Mouse (Mus musculus) heart, embryonic 10.5 days (tissue): ENCODE data around the gene Ndufaf2. TPM values are rescaled to one million over a fixed set of nuclear protein-coding genes. Genes with fewer than 3 reads are reported as not detected.

Experiments used
- DNase-seq: peaks from one replicate; pipeline ENCODE4 v3.0.0-alpha.2; 2017; ENCODE audit warnings: low spot score
- H3K27ac ChIP-seq: fragments of 300-500 bp; sonication (generic); 2 replicates; pipeline ENCODE4 v1.5.1; 2016; ENCODE audit warnings: mild to moderate bottlenecking
- H3K27me3 ChIP-seq: fragments of 300-500 bp; sonication (generic); 2 replicates; pipeline ENCODE4 v1.6.1; 2016; ENCODE audit warnings: mild to moderate bottlenecking; ENCODE audit not compliant: poor library complexity, insufficient read depth, severe bottlenecking
- H3K36me3 ChIP-seq: fragments of 300-500 bp; sonication (generic); 2 replicates; pipeline ENCODE4 v1.6.1; 2016; ENCODE audit warnings: mild to moderate bottlenecking, moderate library complexity
- H3K4me1 ChIP-seq: fragments of 300-500 bp; sonication (generic); 2 replicates; pipeline ENCODE4 v1.6.1; 2016; ENCODE audit warnings: mild to moderate bottlenecking
- H3K4me3 ChIP-seq: fragments of 300-500 bp; sonication (generic); 2 replicates; pipeline ENCODE4 v1.5.1; 2016; ENCODE audit warnings: mild to moderate bottlenecking, moderate library complexity
- H3K9me3 ChIP-seq: fragments of 300-500 bp; sonication (generic); 2 replicates; pipeline ENCODE4 v1.6.1; 2016; ENCODE audit warnings: mild to moderate bottlenecking, moderate library complexity
- WGBS: fragments of 180-500 bp; shearing (Covaris S2); methylation state at CpG from one replicate; pipeline ENCODE4 v1.1.7; 2016; 5-methylcytosine and 5-hydroxymethylcytosine counted together
- polyA plus RNA-seq: library from polyadenylated mRNA; unstranded; fragments of >200 nt; fragmentation: Nextera tagmentation; extraction: Ambion mirVana; gene quantifications from 2 replicates; pipeline ENCODE4 v1.2.1, GENCODE M21; 2016

Gene Ndufaf2
- polyA plus RNA-seq, 1 experiment from 2014 or later, result 73.5 TPM

- Histone ChIP-seq H3K27ac (no peak overlapping the region), H3K4me3 (no peak overlapping the region)
- WGBS, result 90% methylated on average over 5 of the region's 5 CpGs
Observed at GRCm38 (mm10) chr13:108130737-108131136, 27.7 kb downstream of the Ndufaf2 start.

DNA sequence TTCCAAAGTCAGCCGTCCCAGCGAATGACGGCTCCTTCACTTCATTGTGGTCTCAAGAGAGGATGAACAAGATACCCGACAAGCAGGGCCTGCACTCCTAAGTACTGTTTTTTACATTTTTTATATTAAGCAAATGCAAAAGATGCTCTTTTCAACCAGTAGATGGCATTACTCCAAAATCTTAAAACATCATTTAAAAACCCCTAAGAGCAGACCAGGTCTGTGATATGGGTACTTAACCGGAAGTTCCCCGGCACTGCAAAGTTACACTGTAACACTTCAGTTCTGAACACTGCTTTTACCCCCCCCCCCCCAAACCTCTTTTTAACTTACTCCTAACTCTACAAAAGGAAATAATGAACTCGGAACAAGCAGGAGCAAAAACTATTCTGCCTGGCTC lies 29.4 kb downstream of the Ndufaf2 start:
- peaks cover 11% of the 10 kb centered on the region; the same call in 1 of the 2 replicates for H3K4me1 ChIP-seq
- DNase-seq, result no peak
- H3K9me3 ChIP-seq, result no peaks in the 10 kb centered on the region
- H3K4me3 ChIP-seq, result no peak overlapping the region
- no peak overlapping the region for H3K27ac ChIP-seq
- H3K36me3 ChIP-seq, result no peaks in the 10 kb centered on the region
- H3K27me3 ChIP-seq, result no peaks in the 10 kb centered on the region
- 65% methylated on average over 7 of the region's 7 CpGs for WGBS

More at GRCm38 (mm10) chr13:108130737-108131136, 27.7 kb downstream of the Ndufaf2 start:
- Histone ChIP-seq H3K9me3 (no peaks in the 10 kb centered on the region), H3K27me3 (no peaks in the 10 kb centered on the region), H3K4me1 (peaks cover 11% of the 10 kb centered on the region; the same call in 1 of the 2 replicates), H3K36me3 (no peaks in the 10 kb centered on the region)
- DNase-seq, result no peak

- Histone ChIP-seq H3K4me3 (no peak overlapping the region), H3K27me3 (no peaks in the 10 kb centered on the region), H3K27ac (no peak overlapping the region), H3K4me1 (peaks cover 8% of the 10 kb centered on the region; the same call in 1 of the 2 replicates), H3K36me3 (no peaks in the 10 kb centered on the region), H3K9me3 (no peaks in the 10 kb centered on the region)
- 70% methylated on average over 1 of the region's 1 CpGs for WGBS
- no peak for DNase-seq
Observed at GRCm38 (mm10) chr13:108127883-108128282, 30.5 kb downstream of the Ndufaf2 start.

DNA sequence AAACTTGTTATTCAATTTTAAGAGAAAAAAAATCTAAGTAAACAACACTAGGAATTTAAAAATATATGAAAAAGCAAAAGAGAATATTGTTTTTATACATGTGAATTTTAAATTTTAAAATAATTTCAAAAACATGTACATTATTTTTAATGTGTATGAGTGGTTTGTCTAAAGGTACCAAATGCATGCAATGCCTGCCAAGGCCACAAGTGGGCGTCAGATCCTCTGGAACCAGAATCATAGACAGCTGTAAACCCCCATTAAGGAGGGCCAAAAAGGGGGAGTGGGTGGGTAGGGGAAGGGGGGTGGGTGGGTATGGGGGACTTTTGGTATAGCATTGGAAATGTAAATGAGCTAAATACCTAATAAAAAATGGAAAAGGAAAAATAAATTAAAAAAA lies 31.3 kb downstream of the Ndufaf2 start:
- no peaks in the 10 kb centered on the region for H3K27me3 ChIP-seq
- no peak for DNase-seq
- WGBS, result 4% methylated on average over 1 of the region's 1 CpGs
- H3K4me1 ChIP-seq, result peaks cover 2% of the 10 kb centered on the region; the same call in 1 of the 2 replicates
- H3K27ac ChIP-seq, result no peak overlapping the region
- H3K36me3 ChIP-seq, result no peaks in the 10 kb centered on the region
- H3K9me3 ChIP-seq, result no peaks in the 10 kb centered on the region
- no peak overlapping the region for H3K4me3 ChIP-seq

GRCm38 (mm10) chr13:108126246-108126645 lies 32.2 kb downstream of the Ndufaf2 start:
- DNase-seq, result no peak
- H3K27ac ChIP-seq, result no peak overlapping the region
- 87% methylated on average over 2 of the region's 2 CpGs for WGBS
- H3K4me3 ChIP-seq, result no peak overlapping the region
- no peaks in the 10 kb centered on the region for H3K4me1 ChIP-seq
- no peaks in the 10 kb centered on the region for H3K9me3 ChIP-seq
- no peaks in the 10 kb centered on the region for H3K27me3 ChIP-seq
- H3K36me3 ChIP-seq, result no peaks in the 10 kb centered on the region

DNA sequence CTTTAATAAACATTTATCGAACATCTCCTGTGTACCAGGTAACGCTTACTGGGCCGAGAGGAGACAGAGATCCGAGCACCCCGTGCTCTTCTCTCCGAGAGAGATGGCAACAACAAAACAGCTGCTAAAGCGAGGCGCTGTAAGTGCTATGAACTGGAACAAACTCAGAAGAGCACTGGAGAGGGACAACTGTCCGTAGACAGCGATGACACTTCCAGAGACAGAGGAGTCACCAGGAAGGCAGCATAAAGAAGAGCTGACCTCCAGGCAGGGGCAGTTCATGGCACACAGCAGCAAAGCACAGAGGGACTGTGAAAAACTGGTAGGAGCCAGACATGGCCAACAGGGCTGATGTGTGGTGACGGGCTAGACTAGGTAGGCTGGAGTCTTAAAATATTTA lies 34.3 kb downstream of the Ndufaf2 start:
- no peak overlapping the region for H3K4me3 ChIP-seq
- DNase-seq, result no peak
- peaks cover 4% of the 10 kb centered on the region; the same call in 1 of the 2 replicates for H3K4me1 ChIP-seq
- H3K36me3 ChIP-seq, result no peaks in the 10 kb centered on the region
- 81% methylated on average over 11 of the region's 11 CpGs for whole genome bisulfite sequencing
- H3K27me3 ChIP-seq, result no peaks in the 10 kb centered on the region
- no peak overlapping the region for H3K27ac ChIP-seq
- no peaks in the 10 kb centered on the region for H3K9me3 ChIP-seq

DNA sequence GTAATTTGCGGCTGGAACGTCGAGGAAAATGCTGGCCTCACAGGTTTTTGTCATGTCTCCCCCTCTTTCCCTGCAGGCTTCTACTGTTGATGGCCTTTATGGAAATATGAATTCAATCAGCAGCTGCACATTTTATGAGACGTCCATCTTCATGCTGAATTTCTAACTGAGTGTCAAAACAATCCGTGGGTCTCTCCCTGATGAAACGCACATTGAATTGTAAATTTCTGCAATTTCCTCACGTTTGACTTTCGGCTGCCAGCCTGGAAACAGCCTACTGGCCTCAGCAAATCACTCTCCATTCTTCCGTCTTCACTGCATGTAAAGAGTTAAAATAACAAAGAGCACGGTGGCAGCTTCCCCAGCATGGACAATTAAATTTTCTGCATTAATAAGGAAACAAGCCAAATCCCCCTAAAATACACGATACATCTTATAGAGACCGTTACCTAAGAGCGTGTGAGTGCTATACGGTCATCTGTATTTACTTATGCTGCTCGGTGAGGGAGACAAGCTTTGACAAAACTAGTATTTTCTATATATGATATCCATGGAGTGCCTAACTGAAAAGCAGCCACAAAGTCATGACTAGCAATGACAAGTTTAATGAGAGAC lies 35.2 kb downstream of the Ndufaf2 start:
- Histone ChIP-seq H3K27me3 (no peaks in the 10 kb centered on the region), H3K4me1 (peaks cover 9% of the 10 kb centered on the region), H3K9me3 (no peaks in the 10 kb centered on the region), H3K36me3 (no peaks in the 10 kb centered on the region), H3K4me3 (no peak overlapping the region), H3K27ac (no peak overlapping the region)
- DNase-seq, result no peak
- WGBS, result 82% methylated on average over 15 of the region's 15 CpGs

DNA sequence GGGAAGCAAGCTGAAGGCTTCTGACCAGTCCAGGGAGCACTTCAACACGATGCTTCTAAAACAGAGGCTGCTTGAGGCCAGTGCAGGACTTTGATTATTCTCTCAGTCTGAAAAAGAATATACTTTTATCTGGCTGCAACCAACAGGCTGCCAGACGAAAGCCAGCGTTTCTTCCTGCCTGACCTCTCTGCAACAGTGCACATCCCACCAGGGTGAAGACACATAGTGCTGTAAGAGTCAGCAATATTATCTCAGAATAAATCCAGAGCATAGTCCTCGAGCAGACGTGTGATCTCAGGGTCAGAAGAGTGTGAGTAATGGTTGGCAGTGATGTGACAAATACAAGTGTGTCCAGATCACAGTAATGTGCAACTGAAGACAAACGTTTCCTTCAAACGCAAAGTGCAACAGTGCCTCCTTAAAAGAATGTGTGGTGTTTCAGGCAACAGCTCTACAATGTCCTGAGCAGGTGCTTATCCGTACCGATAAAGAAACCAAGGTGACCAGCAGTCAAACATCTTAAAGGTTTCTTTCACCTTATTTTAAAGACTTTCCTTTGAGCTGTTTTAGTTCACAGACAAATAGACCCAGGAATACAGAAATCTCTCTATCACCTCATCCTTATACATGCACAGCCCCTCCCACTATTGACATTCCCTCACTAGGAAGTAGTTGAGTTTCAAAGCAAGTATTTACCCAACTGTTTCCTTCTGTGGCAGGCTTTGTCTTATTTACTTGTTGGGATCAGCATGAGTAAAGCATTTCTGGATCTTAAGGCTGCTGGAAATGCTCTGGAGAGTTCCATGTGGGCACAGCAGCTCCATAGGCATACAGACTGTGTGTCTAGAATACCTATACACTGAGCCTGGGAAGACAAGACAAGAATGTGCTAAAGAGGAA lies 38.8 kb downstream of the Ndufaf2 start:
- 47% methylated on average over 9 of the region's 9 CpGs for WGBS
- H3K27ac ChIP-seq, result no peak overlapping the region; the same call in 1 of the 2 replicates
- no peaks in the 10 kb centered on the region for H3K9me3 ChIP-seq

GRCm38 (mm10) chr13:108118188-108118587 lies 40.2 kb downstream of the Ndufaf2 start:
- WGBS, result 14% methylated on average over 1 of the region's 1 CpGs
- Histone ChIP-seq H3K27ac (no peak overlapping the region), H3K27me3 (no peaks in the 10 kb centered on the region)

More for the DNA sequence above, 38.8 kb downstream of the Ndufaf2 start:
- H3K27me3 ChIP-seq, result no peaks in the 10 kb centered on the region
- peaks cover 14% of the 10 kb centered on the region for H3K4me1 ChIP-seq
- no peak for DNase-seq
- no peaks in the 10 kb centered on the region for H3K36me3 ChIP-seq
- no peak overlapping the region for H3K4me3 ChIP-seq

DNA sequence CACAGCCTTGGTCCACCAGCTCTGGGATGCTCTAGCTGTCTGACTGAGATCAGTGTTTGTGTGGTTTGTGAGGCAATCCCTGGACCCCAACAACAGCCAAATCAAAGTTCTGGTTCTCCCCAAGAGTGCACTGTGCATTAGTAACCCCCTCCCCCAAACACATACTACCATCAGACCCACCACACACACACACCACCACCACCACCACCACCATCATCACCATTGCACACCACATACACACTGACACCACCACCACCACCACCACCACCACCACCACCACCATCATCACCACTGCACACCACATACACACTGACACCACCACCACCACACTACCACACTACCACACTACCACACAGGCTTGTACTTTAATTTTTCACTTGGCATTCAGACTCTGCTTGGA lies 40.8 kb downstream of the Ndufaf2 start:
- Histone ChIP-seq H3K4me3 (no peak overlapping the region), H3K27ac (no peak overlapping the region), H3K27me3 (no peaks in the 10 kb centered on the region), H3K9me3 (no peaks in the 10 kb centered on the region), H3K36me3 (no peaks in the 10 kb centered on the region), H3K4me1 (peaks cover 14% of the 10 kb centered on the region)
- no peak for DNase-seq

More at GRCm38 (mm10) chr13:108118188-108118587, 40.2 kb downstream of the Ndufaf2 start:
- DNase-seq, result no peak
- H3K4me1 ChIP-seq, result peaks cover 14% of the 10 kb centered on the region
- no peaks in the 10 kb centered on the region for H3K36me3 ChIP-seq
- H3K9me3 ChIP-seq, result no peaks in the 10 kb centered on the region
- no peak overlapping the region for H3K4me3 ChIP-seq

DNA sequence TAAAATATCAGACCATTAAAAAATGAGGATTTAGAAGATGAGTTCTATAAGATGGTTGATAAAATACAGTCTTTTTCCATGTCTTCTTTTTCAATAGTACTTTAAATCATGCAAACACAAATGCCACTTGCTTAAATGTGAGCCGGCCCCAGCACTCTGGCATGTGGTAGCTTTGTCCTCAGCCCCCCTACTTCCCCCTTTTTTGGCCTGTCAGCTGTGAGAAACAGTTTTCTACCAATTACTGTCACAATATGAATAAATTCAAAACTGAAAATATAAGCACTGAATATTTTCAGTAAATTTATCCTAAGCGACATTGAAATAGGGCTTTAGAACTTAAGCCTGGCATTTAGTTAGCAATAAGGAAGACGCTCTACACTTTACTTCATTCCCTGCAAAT lies 44.2 kb downstream of the Ndufaf2 start:
- H3K27ac ChIP-seq, result no peak overlapping the region
- H3K4me3 ChIP-seq, result no peak overlapping the region
- H3K4me1 ChIP-seq, result peaks cover 11% of the 10 kb centered on the region
- no peak for DNase-seq
- WGBS, result 85% methylated on average over 3 of the region's 3 CpGs
- no peaks in the 10 kb centered on the region for H3K9me3 ChIP-seq
- no peaks in the 10 kb centered on the region for H3K27me3 ChIP-seq
- no peaks in the 10 kb centered on the region for H3K36me3 ChIP-seq

GRCm38 (mm10) chr13:108113536-108113935 lies 44.9 kb downstream of the Ndufaf2 start:
- Histone ChIP-seq H3K9me3 (no peaks in the 10 kb centered on the region), H3K36me3 (no peaks in the 10 kb centered on the region), H3K27me3 (no peaks in the 10 kb centered on the region), H3K27ac (no peak overlapping the region), H3K4me3 (no peak overlapping the region), H3K4me1 (peaks cover 7% of the 10 kb centered on the region)
- DNase-seq, result no peak
- 86% methylated on average over 5 of the region's 5 CpGs for WGBS

GRCm38 (mm10) chr13:108110929-108111328 lies 47.5 kb downstream of the Ndufaf2 start:
- H3K4me3 ChIP-seq, result no peak overlapping the region

More at GRCm38 (mm10) chr13:108110929-108111328, 47.5 kb downstream of the Ndufaf2 start:
- Histone ChIP-seq H3K4me1 (peaks cover 9% of the 10 kb centered on the region; the same call in 1 of the 2 replicates), H3K27ac (no peak overlapping the region), H3K27me3 (no peaks in the 10 kb centered on the region), H3K9me3 (no peaks in the 10 kb centered on the region), H3K36me3 (no peaks in the 10 kb centered on the region)
- no peak for DNase-seq
- 88% methylated on average over 6 of the region's 6 CpGs for WGBS
